Mouse (Mus musculus) heart, postnatal 25 days (tissue): ENCODE data around the gene Olfr679. TPM values are rescaled to one million over a fixed set of nuclear protein-coding genes. Genes with fewer than 3 reads are reported as not detected.
"Not testable (repeated sequence)": the region's sequence is repeated elsewhere in the genome, so short reads cannot be mapped to it uniquely, and the experiment has no call there.

Source experiments
- DNase-seq: peaks from one replicate; pipeline ENCODE4 v3.0.0; 2022; ENCODE audit warnings: low spot score
- intact Hi-C: fragments of 180-260 bp; cut with DNase I; formaldehyde crosslinking; loops from one replicate; pipeline ENCODE4 v1.15.1; 2025
- total RNA-seq, 2 experiments: library from RNA; stranded (reverse); gene quantifications; 2 replicates each; pipeline ENCODE4 v1.2.3; 2021

Gene Olfr679
- total RNA-seq, result not detected

- DNase-seq, result no peak
- intact Hi-C loops, result no loop called here
Observed at GRCm38 (mm10) chr7:105080905-105081304, at the start of gene Olfr679. Gene Olfr679 (plus strand): TSS chr7:105081205.

DNA sequence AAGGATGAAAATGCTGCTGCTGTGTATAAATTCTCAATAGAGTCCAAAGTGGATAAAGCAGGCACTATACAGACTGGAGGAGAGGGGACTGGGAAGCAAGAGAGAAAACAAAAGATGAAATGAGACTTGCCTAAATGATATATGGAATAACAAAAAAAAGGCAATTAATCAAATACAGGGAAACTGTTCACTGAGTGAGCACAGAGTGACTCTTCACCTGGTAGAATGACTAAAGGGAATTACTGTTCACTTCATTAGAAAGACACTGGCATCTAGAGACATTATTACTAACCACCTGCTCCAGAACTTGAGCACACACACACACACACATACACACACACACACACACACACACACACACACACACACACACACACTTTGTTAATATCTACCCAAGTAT is 48.6 kb upstream of the Olfr679 start, which contains the start of gene Olfr676:
TSS of gene Olfr676 (plus strand) at position 301 of the 400 bp plus-strand sequence.
- DNase-seq, result no peak
- intact Hi-C loops, result no loop called here

DNA sequence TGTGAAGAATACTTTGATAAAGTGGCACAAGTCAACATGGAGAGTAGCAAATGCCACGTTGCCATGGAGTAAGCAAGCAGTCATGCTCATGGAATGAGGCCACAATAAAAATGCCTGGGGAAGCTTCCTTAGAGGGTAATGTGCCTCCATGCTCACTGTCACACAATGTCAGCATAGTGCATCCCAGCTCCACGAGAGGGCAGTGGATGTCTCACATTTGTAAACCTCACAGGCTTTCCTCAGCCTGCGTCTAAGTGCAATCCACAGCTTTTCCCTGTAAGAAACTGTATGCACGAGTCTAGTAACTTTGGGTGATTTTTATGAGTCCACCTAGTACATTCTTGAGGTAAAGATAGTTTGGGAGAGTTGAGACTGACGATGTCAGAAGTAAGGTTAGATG is 47.2 kb upstream of the Olfr679 start:
- intact Hi-C loops, result not testable (repeated sequence)

GRCm38 (mm10) chr7:105058951-105059350 is 22.1 kb upstream of the Olfr679 start:
- intact Hi-C loops, result no loop called here
- DNase-seq, result no peak

More for the DNA sequence above, 47.2 kb upstream of the Olfr679 start:
- DNase-seq, result not testable (repeated sequence)

DNA sequence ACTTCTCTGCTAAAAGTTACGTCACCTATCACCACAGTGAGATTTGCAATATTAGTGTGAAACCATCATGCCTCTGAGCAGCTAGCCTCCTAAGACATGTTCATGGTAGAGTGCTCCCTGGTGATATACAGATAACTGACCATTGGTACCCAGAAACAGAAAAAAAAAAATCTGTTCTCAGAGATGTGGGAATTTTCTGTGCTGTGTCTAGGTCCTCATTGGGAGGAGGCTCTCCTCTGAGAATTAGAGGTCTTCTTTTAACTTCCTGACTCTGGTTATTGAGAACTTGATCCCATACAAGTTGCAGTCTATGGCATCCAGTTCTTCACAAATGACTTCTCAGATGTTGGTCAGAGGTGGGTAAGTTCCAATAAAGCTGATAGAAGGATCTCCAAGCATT is 16.8 kb upstream of the Olfr679 start, which contains the start of gene Olfr678:
TSS of gene Olfr678 (plus strand) at position 301 of the 400 bp plus-strand sequence.
- intact Hi-C loops, result no loop called here
- no peak for DNase-seq

- intact Hi-C loops, DNase-seq: not testable (repeated sequence)
Observed at GRCm38 (mm10) chr7:105092717-105093116, 11.7 kb downstream of the Olfr679 start, which contains the start of gene Olfr680-ps1. Gene Olfr680-ps1 (minus strand): TSS chr7:105092817.

DNA sequence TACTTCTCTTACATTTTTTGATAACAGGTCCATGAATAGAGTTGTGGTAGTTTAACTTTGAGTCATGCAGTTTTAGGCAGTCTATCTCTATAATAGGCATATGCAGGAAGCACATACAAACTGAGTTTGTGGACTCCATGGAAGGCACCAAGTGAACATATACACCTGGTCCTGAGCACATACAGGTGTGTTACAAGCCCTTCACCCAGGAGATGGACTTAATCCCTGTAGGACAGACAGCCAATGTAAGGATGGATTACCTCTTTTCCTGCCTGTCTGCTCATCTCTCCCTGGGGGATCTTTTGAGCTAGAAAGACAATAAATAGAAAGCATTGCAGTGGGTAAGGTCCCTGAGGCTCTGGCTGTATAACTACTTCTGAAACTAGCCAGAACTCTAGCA is 35.5 kb downstream of the Olfr679 start, which contains the start of gene Olfr681:
TSS of gene Olfr681 (plus strand) at position 301 of the 400 bp plus-strand sequence.
- intact Hi-C loops, result no loop called here
- DNase-seq, result no peak

Other genes starting within 250 kb of the Olfr679 start
- not detected for gene Usp17lb, start 238.6 kb upstream of the Olfr679 start, total RNA-seq
- not detected for gene Usp17la, start 224.2 kb upstream of the Olfr679 start, total RNA-seq
- gene Olfr665, start 203.2 kb upstream of the Olfr679 start, total RNA-seq, result not detected
- gene Olfr666, start 185.3 kb upstream of the Olfr679 start, total RNA-seq, result not detected
- gene Olfr667, start 159.7 kb upstream of the Olfr679 start, total RNA-seq, result not detected
- not detected for gene Olfr668, start 153.1 kb upstream of the Olfr679 start, total RNA-seq
- gene Olfr669, start 147.0 kb upstream of the Olfr679 start, total RNA-seq, result not detected
- gene Olfr670, start 118.6 kb upstream of the Olfr679 start, total RNA-seq, result not detected
- gene Olfr671, start 102.1 kb upstream of the Olfr679 start, total RNA-seq, result not detected
- not detected for gene Olfr672, start 79.2 kb upstream of the Olfr679 start, total RNA-seq
- gene Olfr675, start 52.7 kb upstream of the Olfr679 start, total RNA-seq, result not detected
- gene Olfr676, start 48.5 kb upstream of the Olfr679 start, total RNA-seq, result not detected
- gene Olfr677, start 29.8 kb upstream of the Olfr679 start, total RNA-seq, result not detected
- gene Olfr678, start 16.7 kb upstream of the Olfr679 start, total RNA-seq, result not detected
- not detected for gene Olfr680-ps1, start 11.6 kb downstream of the Olfr679 start, total RNA-seq
- gene Olfr681, start 35.6 kb downstream of the Olfr679 start, total RNA-seq, result not detected
- not detected for gene Olfr683, start 65.8 kb downstream of the Olfr679 start, total RNA-seq
- not detected for gene Olfr684, start 82.4 kb downstream of the Olfr679 start, total RNA-seq
- not detected for gene Olfr685, start 104.8 kb downstream of the Olfr679 start, total RNA-seq
- gene Olfr686, start 126.3 kb downstream of the Olfr679 start, total RNA-seq, result not detected
- not detected for gene Olfr688, start 206.9 kb downstream of the Olfr679 start, total RNA-seq
- not detected for gene Olfr689, start 230.0 kb downstream of the Olfr679 start, total RNA-seq